Mouse (Mus musculus): ENCODE data around the gene Serpina3n. TPM values are rescaled to one million over a fixed set of nuclear protein-coding genes. Genes with fewer than 3 reads are reported as not detected.
"Not testable (repeated sequence)": the region's sequence is repeated elsewhere in the genome, so short reads cannot be mapped to it uniquely, and the experiment has no call there.

The Serpina3n gene
- polyA plus RNA-seq, 1 experiment from 2014 or later, result not detected

DNA sequence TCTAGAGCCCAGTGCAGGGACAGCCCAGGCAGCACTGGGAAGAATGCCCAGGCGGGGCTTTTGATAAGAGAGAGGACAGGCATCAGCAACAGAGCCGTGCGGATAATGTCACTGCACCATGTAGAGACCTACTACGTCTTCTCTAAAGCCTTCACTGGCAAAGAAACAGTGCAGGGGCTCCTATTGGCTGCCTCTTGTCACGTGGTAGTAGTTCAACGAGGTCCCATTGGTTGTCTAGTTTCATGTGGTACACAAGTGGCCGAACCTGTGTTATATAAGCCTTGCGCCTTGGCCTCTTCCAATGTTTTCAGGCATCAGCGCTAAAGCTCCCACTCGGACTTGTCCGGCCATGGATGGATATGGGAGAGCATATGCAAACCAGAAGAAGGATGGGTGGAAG, 37.2 kb downstream of the Serpina3n start:
- ATAC-seq (ENCODE audit: low FRiP score), result no peak
- peaks cover 7% of the 10 kb centered on the region for H3K27me3 ChIP-seq
- no peak overlapping the region for H3K4me3 ChIP-seq (replicated peaks)

DNA sequence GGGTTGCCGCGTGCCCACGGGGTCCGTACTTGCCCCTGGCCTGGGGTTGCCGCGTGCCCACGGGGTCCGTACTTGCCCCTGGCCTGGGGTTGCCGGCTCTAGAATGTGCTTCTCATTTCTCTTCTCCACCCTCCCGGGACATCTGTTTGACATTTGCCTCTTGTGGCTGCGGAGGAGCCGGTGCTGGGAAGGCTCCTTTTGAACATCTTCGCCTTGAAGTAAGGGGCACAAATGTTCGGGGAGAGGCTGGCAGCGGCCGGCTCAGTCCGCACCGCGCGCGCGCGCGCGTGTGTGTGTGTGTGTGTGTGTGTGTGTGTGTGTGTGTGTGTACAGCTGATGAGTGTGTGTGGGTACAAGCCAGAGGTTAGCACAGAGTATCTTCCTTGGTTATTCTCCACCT, 40.5 kb downstream of the Serpina3n start:
- not testable (repeated sequence) for H3K9ac ChIP-seq; ATAC-seq (ENCODE audit: low FRiP score); H3K9me3 ChIP-seq; H3K27me3 ChIP-seq; H3K4me3 ChIP-seq (replicated peaks); H3K4me1 ChIP-seq; H3K27ac ChIP-seq; H3K36me3 ChIP-seq (replicated peaks); H3K4me2 ChIP-seq
- 91% methylated on average over 25 of the region's 25 CpGs for WGBS

More for the DNA sequence above, 37.2 kb downstream of the Serpina3n start:
- no peaks in the 10 kb centered on the region for H3K4me1 ChIP-seq
- no peak overlapping the region for H3K27ac ChIP-seq
- H3K36me3 ChIP-seq (replicated peaks), result no peaks in the 10 kb centered on the region
- no peak overlapping the region for H3K4me2 ChIP-seq
- no peaks in the 10 kb centered on the region for H3K9me3 ChIP-seq
- no peak overlapping the region for H3K9ac ChIP-seq
- WGBS, result 79% methylated on average over 11 of the region's 11 CpGs

DNA sequence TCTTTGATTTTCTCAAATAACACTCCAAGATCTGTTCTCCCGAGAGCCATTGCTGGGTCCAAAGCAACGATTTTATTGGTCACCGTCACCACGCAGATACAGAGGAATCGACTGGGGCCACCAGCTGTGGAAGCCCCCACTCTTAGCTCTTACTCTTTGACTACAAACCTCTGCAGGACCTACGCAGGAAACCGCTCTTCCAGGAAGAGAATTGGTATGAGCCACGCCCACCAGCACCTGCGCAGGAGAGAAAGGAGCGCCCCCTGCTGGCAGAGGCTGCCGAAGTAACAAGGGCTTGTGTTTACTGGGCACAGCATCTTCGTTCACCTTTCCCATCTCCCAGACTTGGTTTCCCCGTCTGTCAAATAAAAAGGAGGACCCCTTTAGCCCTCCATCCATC, 41.6 kb downstream of the Serpina3n start:
- WGBS, result 32% methylated on average over 13 of the region's 13 CpGs
- Histone ChIP-seq H3K4me1 (no peaks in the 10 kb centered on the region), H3K9me3 (no peaks in the 10 kb centered on the region), H3K27me3 (0 out of 2 replicates have a peak, but pooled peaks cover 6% of the 10 kb centered on the region), H3K4me2 (no peak overlapping the region), H3K27ac (no peak overlapping the region), H3K4me3 (replicated peaks) (no peak overlapping the region), H3K36me3 (replicated peaks) (no peaks in the 10 kb centered on the region), H3K9ac (no peak overlapping the region)
- ATAC-seq (ENCODE audit: low FRiP score), result no peak

DNA sequence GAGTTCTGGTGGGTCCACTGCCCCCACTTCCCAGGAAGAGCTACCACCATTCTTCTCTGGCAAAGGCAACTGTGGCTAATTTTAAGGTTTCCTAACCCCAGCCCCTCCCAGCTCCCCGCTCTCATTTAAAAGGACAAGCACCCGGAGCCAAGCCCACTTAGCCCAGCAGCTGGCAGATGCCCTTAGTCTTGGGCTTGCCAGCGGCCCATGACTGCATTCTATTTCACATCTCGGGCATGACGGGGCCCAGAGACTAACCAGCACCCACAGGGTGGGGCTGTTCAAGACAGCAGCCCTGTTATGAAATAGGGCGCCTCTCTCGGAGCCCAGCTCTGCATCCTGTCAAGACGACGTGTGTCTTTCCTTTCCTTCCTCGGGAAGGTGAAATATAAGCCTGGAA, 43.7 kb downstream of the Serpina3n start:
- no peak overlapping the region for H3K27ac ChIP-seq
- no peak for ATAC-seq (ENCODE audit: low FRiP score)
- 0 out of 2 replicates have a peak, but pooled peaks cover 6% of the 10 kb centered on the region for H3K27me3 ChIP-seq
- no peak overlapping the region for H3K9ac ChIP-seq
- H3K36me3 ChIP-seq (replicated peaks), result no peaks in the 10 kb centered on the region
- no peak overlapping the region for H3K4me2 ChIP-seq
- H3K9me3 ChIP-seq, result no peaks in the 10 kb centered on the region
- 80% methylated on average over 10 of the region's 10 CpGs for WGBS
- H3K4me1 ChIP-seq, result no peaks in the 10 kb centered on the region
- no peak overlapping the region for H3K4me3 ChIP-seq (replicated peaks)

DNA sequence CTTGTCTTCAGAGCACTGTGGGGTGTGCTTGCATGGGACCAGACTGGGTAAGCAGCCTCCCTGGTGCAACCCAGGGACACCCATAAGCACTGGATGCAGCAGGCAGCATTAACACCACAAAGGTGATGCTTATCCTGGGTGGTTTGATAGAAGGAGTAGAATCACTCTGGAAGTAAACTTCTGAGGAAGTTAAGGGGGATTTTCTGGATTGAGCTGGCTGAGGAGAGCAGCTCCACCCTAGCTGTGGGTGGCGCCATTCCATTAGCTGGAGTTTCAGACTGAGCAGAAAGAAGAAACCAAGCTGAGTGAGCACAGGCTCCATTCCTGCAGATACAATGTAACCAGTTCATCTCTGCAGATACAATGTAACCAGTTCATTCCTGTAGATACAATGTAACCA, 46.5 kb downstream of the Serpina3n start:
- Histone ChIP-seq H3K4me1 (no peaks in the 10 kb centered on the region), H3K4me2 (no peak overlapping the region), H3K9ac (no peak overlapping the region), H3K27ac (no peak overlapping the region), H3K36me3 (replicated peaks) (no peaks in the 10 kb centered on the region), H3K4me3 (replicated peaks) (no peak overlapping the region), H3K27me3 (0 out of 2 replicates have a peak, but pooled peaks cover 6% of the 10 kb centered on the region), H3K9me3 (no peaks in the 10 kb centered on the region)
- 65% methylated on average over 1 of the region's 1 CpGs for WGBS
- ATAC-seq (ENCODE audit: low FRiP score), result no peak

DNA sequence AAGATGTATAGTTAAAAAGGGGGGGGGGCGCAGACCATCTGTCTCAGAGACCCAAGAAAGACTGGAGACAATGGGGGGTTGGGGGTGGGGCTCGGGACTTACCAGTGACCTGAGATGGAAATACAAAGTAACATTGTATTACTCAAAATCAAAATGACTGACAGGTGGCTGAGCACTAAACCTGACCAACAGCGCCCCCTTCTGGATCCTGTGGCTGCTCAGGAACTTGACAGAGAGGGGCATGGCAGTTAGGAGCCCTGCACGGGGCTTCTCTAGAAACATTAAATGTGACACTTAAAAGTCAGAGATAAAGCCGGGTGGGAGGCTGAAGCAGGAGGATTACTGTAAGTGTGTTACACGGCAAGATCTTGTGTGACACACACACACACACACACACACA, 52.8 kb downstream of the Serpina3n start:
- H3K4me1 ChIP-seq, result 0 out of 2 replicates have a peak, but pooled peaks cover 4% of the 10 kb centered on the region
- no peak overlapping the region for H3K27ac ChIP-seq
- no peak for ATAC-seq (ENCODE audit: low FRiP score)
- H3K4me2 ChIP-seq, result no peak overlapping the region
- H3K9ac ChIP-seq, result no peak overlapping the region
- H3K27me3 ChIP-seq, result peaks cover 39% of the 10 kb centered on the region
- H3K4me3 ChIP-seq (replicated peaks), result no peak overlapping the region
- H3K9me3 ChIP-seq, result no peaks in the 10 kb centered on the region
- no peaks in the 10 kb centered on the region for H3K36me3 ChIP-seq (replicated peaks)
- WGBS, result 67% methylated on average over 6 of the region's 6 CpGs

DNA sequence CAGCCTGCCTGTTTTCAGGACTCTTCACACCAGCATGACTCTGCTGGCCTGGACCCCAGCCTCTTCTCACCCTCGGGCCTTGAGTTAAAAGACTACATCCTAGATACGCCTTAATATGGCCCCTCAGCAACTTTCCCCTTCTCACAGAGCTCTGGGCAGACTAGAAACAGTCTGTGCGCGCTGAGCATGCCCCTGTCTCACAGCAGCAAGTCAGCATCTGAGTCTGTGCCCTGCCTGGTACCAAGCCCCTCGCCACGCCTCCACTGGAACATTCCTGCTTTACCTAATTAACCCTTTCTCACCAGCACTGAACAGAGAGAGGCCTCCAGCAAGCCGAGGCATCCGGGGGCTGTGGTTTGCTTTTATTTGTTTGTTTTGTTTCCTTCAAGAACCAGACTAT, 54.8 kb downstream of the Serpina3n start:
- Histone ChIP-seq H3K4me3 (replicated peaks) (no peak overlapping the region), H3K9me3 (no peaks in the 10 kb centered on the region), H3K9ac (no peak overlapping the region), H3K27me3 (peaks cover 53% of the 10 kb centered on the region), H3K4me2 (no peak overlapping the region), H3K4me1 (peaks cover 8% of the 10 kb centered on the region; the same call in 1 of the 2 replicates), H3K36me3 (replicated peaks) (no peaks in the 10 kb centered on the region), H3K27ac (no peak overlapping the region)
- no peak for ATAC-seq (ENCODE audit: low FRiP score)
- WGBS, result 14% methylated on average over 8 of the region's 8 CpGs

Other genes with a start within 250 kb of the Serpina3n start
- 0.11 and 0.17 TPM in 2 replicates for gene Serpina3f, start 192.2 kb upstream of the Serpina3n start, polyA plus RNA-seq (2016; fragmentation: Nextera tagmentation; extraction: Ambion mirVana)
- gene Serpina3g, start 170.5 kb upstream of the Serpina3n start, polyA plus RNA-seq (2016; fragmentation: Nextera tagmentation; extraction: Ambion mirVana), result not detected in 2 replicates
- 0.09 TPM in 1 of 2 replicates, not detected in the other for gene Serpina3i, start 143.6 kb upstream of the Serpina3n start, polyA plus RNA-seq (2016; fragmentation: Nextera tagmentation; extraction: Ambion mirVana)
- not detected in 2 replicates for gene Serpina3j, start 92.2 kb upstream of the Serpina3n start, polyA plus RNA-seq (2016; fragmentation: Nextera tagmentation; extraction: Ambion mirVana)
- not detected in 2 replicates for gene Serpina3k, start 68.2 kb upstream of the Serpina3n start, polyA plus RNA-seq (2016; fragmentation: Nextera tagmentation; extraction: Ambion mirVana)
- gene Serpina3m, start 68.2 kb upstream of the Serpina3n start, polyA plus RNA-seq (2016; fragmentation: Nextera tagmentation; extraction: Ambion mirVana), result not detected in 2 replicates
- 1.4 and 2.2 TPM in 2 replicates for gene Gsc, start 66.6 kb downstream of the Serpina3n start, polyA plus RNA-seq (2016; fragmentation: Nextera tagmentation; extraction: Ambion mirVana)

Measured in forebrain, embryonic 12.5 days (tissue).